In genomic region chr16:18197881-18198280, GRCm38 (mm10) we compare ENCODE assay signal across 27 mouse cellular contexts. TPM values are rescaled to one million over a fixed set of nuclear protein-coding genes. Genes with fewer than 3 reads are reported as not detected.
DNase-seq lines count a peak whose midpoint lies in the region; ATAC-seq lines count a peak whose summit lies in the region.
"Had no signal": no experiment of that assay in that cellular context is flagged by ENCODE, and none has a peak within 500 bp of the region (broad histone marks: within the 10 kb centered on the region; RNA-seq: fewer than 3 reads in every experiment).

No protein-coding gene starts in this region.

- no peaks in the 10 kb centered on the region for H3K36me3 ChIP-seq in forebrain, embryonic 10.5 days (replicated peaks)
- no peaks in the 10 kb centered on the region for H3K36me3 ChIP-seq in forebrain, embryonic 16.5 days (ENCODE audit: control insufficient read depth, insufficient read depth)
- H3K36me3 ChIP-seq in hindbrain, embryonic 13.5 days, result no peaks in the 10 kb centered on the region
- H3K36me3 ChIP-seq in hindbrain, embryonic 14.5 days (replicated peaks; ENCODE audit: control insufficient read depth, insufficient read depth), result no peaks in the 10 kb centered on the region
- H3K36me3 ChIP-seq in midbrain, embryonic 13.5 days, result no peaks in the 10 kb centered on the region
- H3K36me3 ChIP-seq in midbrain, embryonic 11.5 days (ENCODE audit: control insufficient read depth, insufficient read depth, low read length), result no peaks in the 10 kb centered on the region
- H3K36me3 ChIP-seq in midbrain, embryonic 16.5 days (ENCODE audit: control insufficient read depth, insufficient read depth, low read length), result no peaks in the 10 kb centered on the region
- H3K36me3 ChIP-seq: embryonic facial prominence, embryonic 12.5 days; heart, embryonic 10.5 days; kidney, embryonic 15.5 days; stomach, embryonic 15.5 days had no signal

- ATAC-seq in forebrain, embryonic 16.5 days, result no peak
- ATAC-seq in hindbrain, embryonic 13.5 days (ENCODE audit: low FRiP score), result no peak
- ATAC-seq in hindbrain, embryonic 14.5 days (ENCODE audit: low FRiP score), result no peak
- ATAC-seq in midbrain, embryonic 13.5 days, result no peak
- ATAC-seq in midbrain, embryonic 11.5 days (ENCODE audit: low FRiP score), result no peak
- ATAC-seq in midbrain, embryonic 16.5 days, result no peak
- ATAC-seq: activated CD4-positive, CD25-positive, alpha-beta regulatory T cell, adult 4 months; intestine, postnatal 0 days had no signal

- no peak overlapping the region for H3K9ac ChIP-seq in forebrain, embryonic 16.5 days (replicated peaks; ENCODE audit: low read depth, low read length)
- H3K9ac ChIP-seq in hindbrain, embryonic 13.5 days, result 0 out of 2 replicates have a peak overlapping the region, but pooled peaks have one; percentile 3
- no peak overlapping the region for H3K9ac ChIP-seq in hindbrain, embryonic 14.5 days
- H3K9ac ChIP-seq in midbrain, embryonic 13.5 days (replicated peaks), result 0 out of 2 replicates have a peak overlapping the region, but pooled peaks have one; percentile 36
- no peak overlapping the region for H3K9ac ChIP-seq in midbrain, embryonic 11.5 days (ENCODE audit: low read length)
- 0 out of 2 replicates have a peak overlapping the region, but pooled peaks have one; percentile 20 for H3K9ac ChIP-seq in midbrain, embryonic 16.5 days (ENCODE audit: low read depth, low read length)
- H3K9ac ChIP-seq: embryonic facial prominence, embryonic 12.5 days; kidney, embryonic 15.5 days; stomach, embryonic 15.5 days had no signal

- peak overlapping the region; percentile 27; the same call in 1 of the 2 replicates for H3K27ac ChIP-seq in forebrain, embryonic 10.5 days
- H3K27ac ChIP-seq in forebrain, embryonic 16.5 days (ENCODE audit: low read length), result no peak overlapping the region
- peak overlapping the region; percentile 40; the same call in 1 of the 2 replicates for H3K27ac ChIP-seq in hindbrain, embryonic 13.5 days
- no peak overlapping the region for H3K27ac ChIP-seq in hindbrain, embryonic 14.5 days
- H3K27ac ChIP-seq in midbrain, embryonic 13.5 days, result peak overlapping the region; percentile 70
- no peak overlapping the region for H3K27ac ChIP-seq in midbrain, embryonic 11.5 days (ENCODE audit: low read depth, low read length)
- H3K27ac ChIP-seq in midbrain, embryonic 16.5 days (ENCODE audit: low read length), result no peak overlapping the region
- H3K27ac ChIP-seq: embryonic facial prominence, embryonic 12.5 days; kidney, embryonic 15.5 days; stomach, embryonic 15.5 days had no signal

- no peak overlapping the region for H3K4me3 ChIP-seq in forebrain, embryonic 10.5 days
- no peak overlapping the region for H3K4me3 ChIP-seq in forebrain, embryonic 16.5 days (replicated peaks; ENCODE audit: low read length)
- H3K4me3 ChIP-seq in hindbrain, embryonic 13.5 days, result no peak overlapping the region
- no peak overlapping the region for H3K4me3 ChIP-seq in hindbrain, embryonic 14.5 days (replicated peaks; ENCODE audit: low read length)
- H3K4me3 ChIP-seq in midbrain, embryonic 13.5 days (replicated peaks), result no peak overlapping the region
- no peak overlapping the region for H3K4me3 ChIP-seq in midbrain, embryonic 11.5 days (ENCODE audit: low read depth, low read length)
- no peak overlapping the region for H3K4me3 ChIP-seq in midbrain, embryonic 16.5 days (ENCODE audit: low read depth, low read length)
- H3K4me3 ChIP-seq: embryonic facial prominence, embryonic 12.5 days; heart, embryonic 10.5 days; kidney, embryonic 15.5 days; stomach, embryonic 15.5 days had no signal

- no peak overlapping the region for H3K4me2 ChIP-seq in forebrain, embryonic 16.5 days (ENCODE audit: low read length)
- H3K4me2 ChIP-seq in hindbrain, embryonic 13.5 days, result no peak overlapping the region
- H3K4me2 ChIP-seq in hindbrain, embryonic 14.5 days (replicated peaks), result no peak overlapping the region
- H3K4me2 ChIP-seq in midbrain, embryonic 13.5 days (replicated peaks), result no peak overlapping the region
- no peak overlapping the region for H3K4me2 ChIP-seq in midbrain, embryonic 11.5 days
- H3K4me2 ChIP-seq in midbrain, embryonic 16.5 days (ENCODE audit: low read length), result no peak overlapping the region
- H3K4me2 ChIP-seq: embryonic facial prominence, embryonic 12.5 days; kidney, embryonic 15.5 days; stomach, embryonic 15.5 days had no signal

- peaks cover 38% of the 10 kb centered on the region for H3K4me1 ChIP-seq in forebrain, embryonic 10.5 days
- peaks cover 31% of the 10 kb centered on the region for H3K4me1 ChIP-seq in forebrain, embryonic 16.5 days (replicated peaks; ENCODE audit: control insufficient read depth, insufficient read depth, low read length)
- peaks cover 64% of the 10 kb centered on the region for H3K4me1 ChIP-seq in hindbrain, embryonic 13.5 days (replicated peaks)
- H3K4me1 ChIP-seq in hindbrain, embryonic 14.5 days (replicated peaks; ENCODE audit: control insufficient read depth, insufficient read depth, low read length), result peaks cover 25% of the 10 kb centered on the region
- H3K4me1 ChIP-seq in midbrain, embryonic 13.5 days (replicated peaks), result peaks cover 51% of the 10 kb centered on the region
- H3K4me1 ChIP-seq in midbrain, embryonic 11.5 days (ENCODE audit: control insufficient read depth, insufficient read depth, low read length), result peaks cover 6% of the 10 kb centered on the region
- peaks cover 18% of the 10 kb centered on the region for H3K4me1 ChIP-seq in midbrain, embryonic 16.5 days (ENCODE audit: control insufficient read depth, insufficient read depth, low read length)

- DNase-seq in forebrain, embryonic 10.5 days (ENCODE audit: extremely low spot score, low spot score), result no peak
- DNase-seq in hindbrain, embryonic 14.5 days (ENCODE audit: low spot score), result no peak
- no peak for DNase-seq in midbrain, embryonic 11.5 days (ENCODE audit: low spot score, missing footprints)
- no peak for DNase-seq in spleen, postnatal 14 days (ENCODE audit: low spot score in 2 of 2)
- DNase-seq: adrenal gland, adult 8-10 months; cerebellum, adult 18-20 months; cerebellum, postnatal 14 days; kidney, postnatal 4 days; left cerebral cortex, postnatal 4 days; lung, postnatal 4 days; right cerebral cortex, postnatal 4 days; thymus, postnatal 25 days had no signal

- H3K27me3 ChIP-seq in forebrain, embryonic 10.5 days (ENCODE audit: poor library complexity, severe bottlenecking), result no peaks in the 10 kb centered on the region
- H3K27me3 ChIP-seq in forebrain, embryonic 16.5 days (replicated peaks; ENCODE audit: control insufficient read depth, insufficient read depth, low read length), result no peaks in the 10 kb centered on the region
- no peaks in the 10 kb centered on the region for H3K27me3 ChIP-seq in hindbrain, embryonic 13.5 days
- no peaks in the 10 kb centered on the region for H3K27me3 ChIP-seq in hindbrain, embryonic 14.5 days (ENCODE audit: control insufficient read depth, insufficient read depth, low read length)
- no peaks in the 10 kb centered on the region for H3K27me3 ChIP-seq in midbrain, embryonic 13.5 days
- H3K27me3 ChIP-seq in midbrain, embryonic 11.5 days (ENCODE audit: control insufficient read depth, insufficient read depth, low read length), result no peaks in the 10 kb centered on the region
- H3K27me3 ChIP-seq in midbrain, embryonic 16.5 days (ENCODE audit: control insufficient read depth, insufficient read depth, low read depth, low read length), result no peaks in the 10 kb centered on the region
- H3K27me3 ChIP-seq: stomach, embryonic 15.5 days had no signal

- no peaks in the 10 kb centered on the region for H3K9me3 ChIP-seq in forebrain, embryonic 10.5 days
- no peaks in the 10 kb centered on the region for H3K9me3 ChIP-seq in forebrain, embryonic 16.5 days (ENCODE audit: control insufficient read depth, low read length)
- H3K9me3 ChIP-seq in hindbrain, embryonic 13.5 days, result no peaks in the 10 kb centered on the region
- no peaks in the 10 kb centered on the region for H3K9me3 ChIP-seq in hindbrain, embryonic 14.5 days (ENCODE audit: control insufficient read depth, low read length)
- H3K9me3 ChIP-seq in midbrain, embryonic 13.5 days, result no peaks in the 10 kb centered on the region
- H3K9me3 ChIP-seq in midbrain, embryonic 11.5 days (ENCODE audit: control insufficient read depth, low read length), result no peaks in the 10 kb centered on the region
- H3K9me3 ChIP-seq in midbrain, embryonic 16.5 days (replicated peaks; ENCODE audit: control insufficient read depth, low read length, poor library complexity, severe bottlenecking), result no peaks in the 10 kb centered on the region
- H3K9me3 ChIP-seq: embryonic facial prominence, embryonic 12.5 days; heart, embryonic 10.5 days; kidney, embryonic 15.5 days; stomach, embryonic 15.5 days had no signal

- 83% methylated on average over 6 of the region's 6 CpGs for WGBS in forebrain, embryonic 10.5 days
- WGBS in forebrain, embryonic 16.5 days, result 75% methylated on average over 6 of the region's 6 CpGs
- WGBS in hindbrain, embryonic 13.5 days, result 85% methylated on average over 6 of the region's 6 CpGs
- 85% methylated on average over 6 of the region's 6 CpGs for WGBS in hindbrain, embryonic 14.5 days
- WGBS in midbrain, embryonic 13.5 days, result 80% methylated on average over 6 of the region's 6 CpGs
- WGBS in midbrain, embryonic 11.5 days, result 83% methylated on average over 6 of the region's 6 CpGs
- WGBS in midbrain, embryonic 16.5 days, result 81% methylated on average over 6 of the region's 6 CpGs

RNA-seq across cellular contexts. Expression of gene Ccdc188, which starts 19.8 kb away (rescaled TPM):
- polyA plus RNA-seq in forebrain, embryonic 10.5 days (2016; fragmentation: Nextera tagmentation; extraction: Ambion mirVana), result not detected in 2 replicates
- polyA plus RNA-seq in forebrain, embryonic 16.5 days (2015; fragmentation: Nextera tagmentation; extraction: Ambion mirVana), result 0.19 TPM in 1 of 2 replicates, not detected in the other
- polyA plus RNA-seq in hindbrain, embryonic 13.5 days (2015; fragmentation: Nextera tagmentation; extraction: Ambion mirVana), result not detected in 2 replicates
- polyA plus RNA-seq in hindbrain, embryonic 14.5 days (2014; fragmentation: Nextera tagmentation; extraction: Ambion mirVana), result not detected in 2 replicates
- 0.09 TPM in 1 of 2 replicates, not detected in the other for polyA plus RNA-seq in midbrain, embryonic 13.5 days (2015; fragmentation: Nextera tagmentation; extraction: Ambion mirVana)
- polyA plus RNA-seq in midbrain, embryonic 11.5 days (2014; fragmentation: Nextera tagmentation; extraction: Ambion mirVana), result not detected in 2 replicates
- 0.14 TPM in 1 of 2 replicates, not detected in the other for polyA plus RNA-seq in midbrain, embryonic 16.5 days (2015; fragmentation: Nextera tagmentation; extraction: Ambion mirVana)
- polyA plus RNA-seq: activated CD4-positive, CD25-positive, alpha-beta regulatory T cell, adult 4 months; embryonic facial prominence, embryonic 12.5 days; frontal cortex, adult 2 months; heart, embryonic 10.5 days; heart, embryonic 16.5 days; intestine, postnatal 0 days; kidney, embryonic 15.5 days; liver, adult 2 months; liver, embryonic 16.5 days; lung, embryonic 16.5 days; stomach, embryonic 15.5 days had no signal

RNA-seq across cellular contexts. Expression of gene Zdhhc8, which starts 37.1 kb away (rescaled TPM):
- 9.7 and 10.5 TPM in 2 replicates for polyA plus RNA-seq in forebrain, embryonic 10.5 days (2016; fragmentation: Nextera tagmentation; extraction: Ambion mirVana)
- 15.1 and 17.4 TPM in 2 replicates for polyA plus RNA-seq in forebrain, embryonic 16.5 days (2015; fragmentation: Nextera tagmentation; extraction: Ambion mirVana)
- 11.9 and 12.2 TPM in 2 replicates for polyA plus RNA-seq in hindbrain, embryonic 13.5 days (2015; fragmentation: Nextera tagmentation; extraction: Ambion mirVana)
- polyA plus RNA-seq in hindbrain, embryonic 14.5 days (2014; fragmentation: Nextera tagmentation; extraction: Ambion mirVana), result 14.8 and 16.4 TPM in 2 replicates
- polyA plus RNA-seq in midbrain, embryonic 13.5 days (2015; fragmentation: Nextera tagmentation; extraction: Ambion mirVana), result 10.1 and 11.9 TPM in 2 replicates
- 7.1 and 8.4 TPM in 2 replicates for polyA plus RNA-seq in midbrain, embryonic 11.5 days (2014; fragmentation: Nextera tagmentation; extraction: Ambion mirVana)
- 13.8 and 17.9 TPM in 2 replicates for polyA plus RNA-seq in midbrain, embryonic 16.5 days (2015; fragmentation: Nextera tagmentation; extraction: Ambion mirVana)

RNA-seq across cellular contexts. Expression of gene Trmt2a, which starts 50.6 kb away (rescaled TPM):
- 134 and 139 TPM in 2 replicates for polyA plus RNA-seq in forebrain, embryonic 10.5 days (2016; fragmentation: Nextera tagmentation; extraction: Ambion mirVana)
- 118 and 139 TPM in 2 replicates for polyA plus RNA-seq in forebrain, embryonic 16.5 days (2015; fragmentation: Nextera tagmentation; extraction: Ambion mirVana)
- 95.8 and 98.7 TPM in 2 replicates for polyA plus RNA-seq in hindbrain, embryonic 13.5 days (2015; fragmentation: Nextera tagmentation; extraction: Ambion mirVana)
- polyA plus RNA-seq in hindbrain, embryonic 14.5 days (2014; fragmentation: Nextera tagmentation; extraction: Ambion mirVana), result 70.9 and 77.0 TPM in 2 replicates
- polyA plus RNA-seq in midbrain, embryonic 13.5 days (2015; fragmentation: Nextera tagmentation; extraction: Ambion mirVana), result 100 and 115 TPM in 2 replicates
- 90.4 and 104 TPM in 2 replicates for polyA plus RNA-seq in midbrain, embryonic 11.5 days (2014; fragmentation: Nextera tagmentation; extraction: Ambion mirVana)
- polyA plus RNA-seq in midbrain, embryonic 16.5 days (2015; fragmentation: Nextera tagmentation; extraction: Ambion mirVana), result 105 and 106 TPM in 2 replicates

RNA-seq across cellular contexts. Expression of gene Ranbp1, which starts 50.7 kb away (rescaled TPM):
- polyA plus RNA-seq in forebrain, embryonic 10.5 days (2016; fragmentation: Nextera tagmentation; extraction: Ambion mirVana), result 1,297 and 1,372 TPM in 2 replicates
- polyA plus RNA-seq in forebrain, embryonic 16.5 days (2015; fragmentation: Nextera tagmentation; extraction: Ambion mirVana), result 370 and 388 TPM in 2 replicates
- polyA plus RNA-seq in hindbrain, embryonic 13.5 days (2015; fragmentation: Nextera tagmentation; extraction: Ambion mirVana), result 444 and 462 TPM in 2 replicates
- polyA plus RNA-seq in hindbrain, embryonic 14.5 days (2014; fragmentation: Nextera tagmentation; extraction: Ambion mirVana), result 411 and 415 TPM in 2 replicates
- polyA plus RNA-seq in midbrain, embryonic 13.5 days (2015; fragmentation: Nextera tagmentation; extraction: Ambion mirVana), result 519 and 564 TPM in 2 replicates
- 1,256 and 1,339 TPM in 2 replicates for polyA plus RNA-seq in midbrain, embryonic 11.5 days (2014; fragmentation: Nextera tagmentation; extraction: Ambion mirVana)
- polyA plus RNA-seq in midbrain, embryonic 16.5 days (2015; fragmentation: Nextera tagmentation; extraction: Ambion mirVana), result 359 and 384 TPM in 2 replicates

Comparison
In these comparisons a context has a peak if more than half of its experiments do, and no peak if none do; other contexts are left out.
1. H3K27ac ChIP-seq: peak in forebrain, embryonic 10.5 days (single experiment), hindbrain, embryonic 13.5 days (single experiment) and midbrain, embryonic 13.5 days (single experiment); none in forebrain, embryonic 16.5 days (single experiment), hindbrain, embryonic 14.5 days (single experiment), midbrain, embryonic 11.5 days (single experiment) and midbrain, embryonic 16.5 days (single experiment).
2. H3K9ac ChIP-seq: peak in hindbrain, embryonic 13.5 days (single experiment), midbrain, embryonic 13.5 days (single experiment) and midbrain, embryonic 16.5 days (single experiment); none in forebrain, embryonic 16.5 days (single experiment), hindbrain, embryonic 14.5 days (single experiment) and midbrain, embryonic 11.5 days (single experiment).